Comparison of ENCODE assay signal across 13 mouse cellular contexts in the genomic region with DNA sequence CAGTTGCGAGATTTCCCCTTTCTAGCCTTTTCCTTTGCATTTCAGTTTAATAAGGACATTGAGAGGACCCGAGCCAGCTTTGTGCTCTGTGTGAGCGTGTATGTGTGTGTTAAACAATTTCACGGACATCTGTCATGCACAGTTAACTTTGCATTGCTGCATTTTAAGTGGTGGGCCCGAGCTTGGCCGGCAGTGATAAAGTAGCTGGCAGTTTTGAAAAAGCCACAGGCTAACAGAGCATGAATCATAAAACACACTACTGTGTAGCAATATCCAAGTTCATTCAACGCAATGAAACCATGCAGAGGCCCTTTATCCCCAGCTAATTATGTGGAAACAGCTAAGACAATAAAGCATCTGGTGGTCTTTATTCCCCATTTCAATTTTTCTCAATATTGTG.
A peak's percentile ranks its signal among the peaks of the same experiment; 100 is the strongest.
DNase-seq lines count a peak whose midpoint lies in the region; ATAC-seq and TF ChIP-seq lines count a peak whose summit lies in the region.
"Had no signal": no experiment of that assay in that cellular context is flagged by ENCODE, and none has a peak within 500 bp of the region (broad histone marks: within the 10 kb centered on the region; RNA-seq: fewer than 3 reads in every experiment).

No protein-coding gene starts in this region.

- peak; percentile 15 for DNase-seq in lung, postnatal 0 days (ENCODE audit: low spot score)
- no peak for DNase-seq in lung, postnatal 14 days
- peak; percentile 72 for DNase-seq in mesoderm, embryonic 11.5 days (ENCODE audit: low read depth, low spot score)
- peak; percentile 52 for DNase-seq in retina, postnatal 1 day
- no peak for DNase-seq in testis, postnatal 10 days (ENCODE audit: low spot score)
- DNase-seq: adrenal gland, postnatal 10 days; cerebellum, postnatal 14 days; gastrocnemius, adult 2 months; heart, postnatal 4 days; lung, postnatal 4 days had no signal

- H3K36me3 ChIP-seq in lung, postnatal 0 days (ENCODE audit: insufficient read depth, low read length), result no peaks in the 10 kb centered on the region
- no peaks in the 10 kb centered on the region for H3K36me3 ChIP-seq in forebrain, embryonic 16.5 days (ENCODE audit: control insufficient read depth, insufficient read depth)
- H3K36me3 ChIP-seq in intestine, embryonic 15.5 days, result no peaks in the 10 kb centered on the region

- H3K4me1 ChIP-seq in lung, postnatal 0 days (ENCODE audit: insufficient read depth, low read depth, low read length), result no peaks in the 10 kb centered on the region
- H3K4me1 ChIP-seq in forebrain, embryonic 16.5 days (replicated peaks; ENCODE audit: control insufficient read depth, insufficient read depth, low read length), result peaks cover 13% of the 10 kb centered on the region
- H3K4me1 ChIP-seq in intestine, embryonic 15.5 days (replicated peaks), result no peaks in the 10 kb centered on the region

- H3K9ac ChIP-seq in lung, postnatal 0 days (replicated peaks; ENCODE audit: low read depth), result no peak overlapping the region
- H3K9ac ChIP-seq in forebrain, embryonic 16.5 days (replicated peaks; ENCODE audit: low read depth, low read length), result no peak overlapping the region
- no peak overlapping the region for H3K9ac ChIP-seq in intestine, embryonic 15.5 days

- no peak for TF ChIP-seq CTCF in lung, postnatal 0 days (IDR thresholded peaks at IDR 0.05)

- no peak overlapping the region for H3K4me2 ChIP-seq in lung, postnatal 0 days (replicated peaks; ENCODE audit: low read depth, low read length)
- no peak overlapping the region for H3K4me2 ChIP-seq in forebrain, embryonic 16.5 days (ENCODE audit: low read length)
- no peak overlapping the region for H3K4me2 ChIP-seq in intestine, embryonic 15.5 days (replicated peaks)

- H3K27ac ChIP-seq in lung, postnatal 0 days (ENCODE audit: low read length), result no peak overlapping the region
- H3K27ac ChIP-seq in forebrain, embryonic 16.5 days (ENCODE audit: low read length), result no peak overlapping the region
- no peak overlapping the region for H3K27ac ChIP-seq in intestine, embryonic 15.5 days
- H3K27ac ChIP-seq: gastrocnemius, adult 2 months had no signal

- H3K9me3 ChIP-seq in lung, postnatal 0 days (ENCODE audit: low read length), result no peaks in the 10 kb centered on the region
- no peaks in the 10 kb centered on the region for H3K9me3 ChIP-seq in forebrain, embryonic 16.5 days (ENCODE audit: control insufficient read depth, low read length)
- no peaks in the 10 kb centered on the region for H3K9me3 ChIP-seq in intestine, embryonic 15.5 days

- H3K4me3 ChIP-seq in lung, postnatal 0 days (ENCODE audit: low read depth, low read length), result no peak overlapping the region
- no peak overlapping the region for H3K4me3 ChIP-seq in forebrain, embryonic 16.5 days (replicated peaks; ENCODE audit: low read length)
- no peak overlapping the region for H3K4me3 ChIP-seq in intestine, embryonic 15.5 days (replicated peaks)
- H3K4me3 ChIP-seq: gastrocnemius, adult 2 months had no signal

- no peak for TF ChIP-seq EP300 in lung, postnatal 0 days (IDR thresholded peaks at IDR 0.05)

- 35% methylated on average over 6 of the region's 7 CpGs for WGBS in lung, postnatal 0 days
- WGBS in forebrain, embryonic 16.5 days, result 1% methylated on average over 7 of the region's 7 CpGs
- WGBS in intestine, embryonic 15.5 days, result 50% methylated on average over 7 of the region's 7 CpGs

- no peak for ATAC-seq in lung, postnatal 0 days
- peak; percentile 90 for ATAC-seq in forebrain, embryonic 16.5 days
- no peak for ATAC-seq in intestine, embryonic 15.5 days
- no peak for ATAC-seq in megakaryocyte-erythroid progenitor cell, adult 5-6 weeks (replicated peaks; ENCODE audit: low FRiP score, low TSS enrichment, poor library complexity, severe bottlenecking)

- H3K27me3 ChIP-seq in lung, postnatal 0 days (replicated peaks; ENCODE audit: insufficient read depth, low read length), result no peaks in the 10 kb centered on the region
- peaks cover 89% of the 10 kb centered on the region for H3K27me3 ChIP-seq in forebrain, embryonic 16.5 days (replicated peaks; ENCODE audit: control insufficient read depth, insufficient read depth, low read length)
- no peaks in the 10 kb centered on the region; the same call in 1 of the 2 replicates for H3K27me3 ChIP-seq in intestine, embryonic 15.5 days (replicated peaks)

Comparison
In these comparisons a context has a peak if more than half of its experiments do, and no peak if none do; other contexts are left out.
1. DNase-seq: peak in lung, postnatal 0 days (single experiment), mesoderm, embryonic 11.5 days (single experiment) and retina, postnatal 1 day (single experiment); none in lung, postnatal 14 days (single experiment) and testis, postnatal 10 days (single experiment).